Mouse (Mus musculus) natural killer cell, adult 2 months (primary cell): ENCODE results near the gene Asxl2.

Experiments used
- DNase-seq, 2 experiments: peaks; one replicate each; pipeline ENCODE4 v3.0.0; 2022; ENCODE audit warnings: low spot score in 2 of 2

The Asxl2 gene

DNA sequence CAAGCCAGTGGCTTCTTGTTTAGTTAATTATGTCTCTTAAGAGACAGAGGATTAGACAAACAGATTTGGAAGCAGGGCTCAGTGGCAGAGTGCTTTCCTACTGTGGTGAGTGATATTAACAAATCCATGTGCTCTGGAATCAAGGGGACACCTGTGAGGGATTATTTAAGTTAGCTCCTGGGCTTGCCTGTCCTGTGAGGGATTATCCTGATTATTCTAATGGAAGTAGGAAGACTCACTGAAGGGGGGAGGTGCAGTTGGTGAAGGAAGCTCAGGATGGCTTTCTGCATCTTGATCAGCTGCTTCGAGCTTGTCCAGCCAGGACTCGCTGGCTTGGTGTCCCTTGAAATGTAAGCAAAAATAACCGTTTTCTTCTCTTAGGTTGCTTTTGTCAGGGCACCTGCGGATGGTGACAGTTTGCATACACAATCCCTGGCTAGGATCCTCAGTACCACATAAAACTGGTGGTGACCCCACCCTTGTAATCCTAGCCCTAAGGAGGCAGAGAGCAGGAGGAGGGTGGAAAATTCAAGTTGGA, 119.5 kb downstream of the Asxl2 start:
- no peak for DNase-seq

DNA sequence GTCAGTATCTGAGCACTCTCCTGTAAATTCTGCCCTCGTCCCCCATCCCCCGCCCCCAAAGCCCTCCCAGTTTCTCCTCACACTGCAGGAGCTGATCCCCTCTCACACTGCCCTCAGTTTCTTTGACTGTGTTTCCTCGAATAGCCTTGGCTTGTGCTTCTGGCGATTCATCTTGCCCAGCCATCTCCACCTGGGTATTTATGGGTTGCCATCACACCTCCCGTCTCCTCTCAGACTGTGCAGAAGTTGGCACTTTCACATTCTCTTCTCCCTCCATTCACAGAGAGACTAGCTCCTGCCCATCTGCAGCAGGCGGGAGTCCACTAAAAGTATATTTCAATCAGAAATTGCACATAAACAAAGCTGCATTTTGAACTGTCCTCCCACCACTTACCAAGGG, 120.1 kb downstream of the Asxl2 start:
- no peak for DNase-seq

GRCm38 (mm10) chr12:3547506-3547905, 120.8 kb downstream of the Asxl2 start:
- DNase-seq = no peak

GRCm38 (mm10) chr12:3547911-3548310, 121.3 kb downstream of the Asxl2 start:
- no peak for DNase-seq

- peak; percentile 12 to 20 for DNase-seq
These were observed 122.0 kb downstream of the Asxl2 start for GRCm38 (mm10) chr12:3548582-3549211.

DNA sequence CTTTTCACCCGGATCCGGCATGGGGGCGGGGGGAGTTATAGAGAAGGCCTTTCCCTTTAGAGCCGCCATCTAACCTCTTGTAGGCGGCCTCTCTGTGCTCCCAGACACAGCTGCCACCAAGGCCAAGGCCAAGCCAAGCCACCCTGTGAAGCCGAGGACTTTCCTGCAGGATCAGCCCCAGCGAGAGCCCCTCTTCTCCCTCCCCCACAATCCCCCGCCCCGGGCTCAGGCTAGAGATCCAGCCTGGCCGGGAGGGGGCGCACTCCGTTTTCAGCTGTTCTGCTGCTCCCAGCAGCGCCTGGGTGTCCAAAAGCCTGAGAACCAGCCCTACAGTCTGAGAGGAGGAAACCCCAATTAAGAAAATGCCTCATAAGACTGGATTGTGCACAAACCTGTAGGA, 123.6 kb downstream of the Asxl2 start:
- no peak for DNase-seq
